ENCODE assay signal across 9 mouse cellular contexts in the genomic region with DNA sequence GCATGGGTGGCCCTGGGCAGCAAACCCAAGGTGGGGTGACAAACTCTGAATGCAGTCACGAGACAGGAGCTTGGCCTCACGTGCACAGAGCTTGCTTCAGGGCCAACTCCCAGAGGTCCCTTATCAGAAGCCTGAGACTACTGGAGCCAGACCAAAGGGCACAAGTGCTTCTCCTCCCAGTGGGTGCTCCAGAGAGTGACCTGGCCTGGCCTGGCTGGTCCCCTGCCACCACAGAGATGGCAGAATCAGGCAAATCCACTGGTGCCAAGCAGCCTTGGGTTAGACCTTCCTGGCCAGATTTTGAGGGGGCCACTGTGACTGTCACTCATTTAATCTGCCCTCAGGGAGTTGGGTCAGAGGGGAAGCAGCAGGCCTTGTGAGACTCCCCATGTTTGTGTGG. TPM values are rescaled to one million over a fixed set of nuclear protein-coding genes. Genes with fewer than 3 reads are reported as not detected.
DNase-seq lines count a peak whose midpoint lies in the region; ATAC-seq and TF ChIP-seq lines count a peak whose summit lies in the region.
"Had no signal": no experiment of that assay in that cellular context is flagged by ENCODE, and none has a peak within 500 bp of the region (broad histone marks: within the 10 kb centered on the region; RNA-seq: fewer than 3 reads in every experiment).

No protein-coding gene starts in this region.

- WGBS in kidney, postnatal 0 days = 62% methylated on average over 2 of the region's 2 CpGs
- WGBS in liver, embryonic 11.5 days = 34% methylated on average over 2 of the region's 2 CpGs
- 77% methylated on average over 2 of the region's 2 CpGs for WGBS in hindbrain, embryonic 14.5 days
- WGBS in forebrain, postnatal 0 days = 81% methylated on average over 2 of the region's 2 CpGs

- H3K4me2 ChIP-seq in kidney, postnatal 0 days (ENCODE audit: low read length) = no peak overlapping the region
- 0 out of 2 replicates have a peak overlapping the region, but pooled peaks have one; percentile 8 for H3K4me2 ChIP-seq in liver, embryonic 11.5 days
- no peak overlapping the region for H3K4me2 ChIP-seq in hindbrain, embryonic 14.5 days (replicated peaks)
- H3K4me2 ChIP-seq in forebrain, postnatal 0 days (ENCODE audit: low read depth) = no peak overlapping the region
- H3K4me2 ChIP-seq: neural tube, embryonic 15.5 days had no signal

- no peaks in the 10 kb centered on the region for H3K27me3 ChIP-seq in kidney, postnatal 0 days (ENCODE audit: insufficient read depth, low read length)
- no peaks in the 10 kb centered on the region for H3K27me3 ChIP-seq in liver, embryonic 11.5 days (replicated peaks; ENCODE audit: control insufficient read depth, insufficient read depth, low read length)
- H3K27me3 ChIP-seq in hindbrain, embryonic 14.5 days (ENCODE audit: control insufficient read depth, insufficient read depth, low read length) = no peaks in the 10 kb centered on the region
- no peaks in the 10 kb centered on the region for H3K27me3 ChIP-seq in forebrain, postnatal 0 days (ENCODE audit: insufficient read depth, low read length)
- H3K27me3 ChIP-seq: neural tube, embryonic 15.5 days had no signal

- no peak overlapping the region for H3K4me3 ChIP-seq in kidney, postnatal 0 days (replicated peaks; ENCODE audit: low read depth, low read length)
- H3K4me3 ChIP-seq in liver, embryonic 11.5 days (ENCODE audit: low read depth, low read length) = no peak overlapping the region
- H3K4me3 ChIP-seq in hindbrain, embryonic 14.5 days (replicated peaks; ENCODE audit: low read length) = no peak overlapping the region
- no peak overlapping the region for H3K4me3 ChIP-seq in forebrain, postnatal 0 days (ENCODE audit: low read depth, low read length)
- H3K4me3 ChIP-seq in layer of hippocampus, adult 2 months = no peak overlapping the region
- H3K4me3 ChIP-seq: neural tube, embryonic 15.5 days had no signal

- TF ChIP-seq CTCF in kidney, postnatal 0 days (IDR thresholded peaks at IDR 0.05; ENCODE audit: low read depth) = no peak
- no peak for TF ChIP-seq CTCF in forebrain, postnatal 0 days (IDR thresholded peaks at IDR 0.05; ENCODE audit: low read depth)
- TF ChIP-seq CTCF in layer of hippocampus, adult 2 months (conservative IDR thresholded peaks at IDR 0.05) = no peak

- no peak overlapping the region for H3K27ac ChIP-seq in kidney, postnatal 0 days
- peak overlapping the region; percentile 75 for H3K27ac ChIP-seq in liver, embryonic 11.5 days (ENCODE audit: low read depth, low read length)
- no peak overlapping the region for H3K27ac ChIP-seq in hindbrain, embryonic 14.5 days
- H3K27ac ChIP-seq in forebrain, postnatal 0 days (ENCODE audit: low read depth, low read length) = no peak overlapping the region
- H3K27ac ChIP-seq in layer of hippocampus, adult 2 months = no peak overlapping the region
- H3K27ac ChIP-seq: neural tube, embryonic 15.5 days had no signal

- ATAC-seq in kidney, postnatal 0 days (replicated peaks; ENCODE audit: low FRiP score, low read depth) = 0 out of 2 replicates have a peak, but pooled peaks have one; percentile 7
- peak; percentile 46 for ATAC-seq in liver, embryonic 11.5 days (replicated peaks; ENCODE audit: low FRiP score)
- no peak for ATAC-seq in hindbrain, embryonic 14.5 days (ENCODE audit: low FRiP score)
- ATAC-seq in forebrain, postnatal 0 days = no peak

- H3K9ac ChIP-seq in kidney, postnatal 0 days (ENCODE audit: low read depth, low read length) = no peak overlapping the region
- H3K9ac ChIP-seq in liver, embryonic 11.5 days (ENCODE audit: low read depth, low read length) = no peak overlapping the region
- no peak overlapping the region for H3K9ac ChIP-seq in hindbrain, embryonic 14.5 days
- H3K9ac ChIP-seq in forebrain, postnatal 0 days = no peak overlapping the region
- H3K9ac ChIP-seq: neural tube, embryonic 15.5 days had no signal

- H3K36me3 ChIP-seq in kidney, postnatal 0 days (ENCODE audit: insufficient read depth, low read length) = no peaks in the 10 kb centered on the region
- H3K36me3 ChIP-seq in liver, embryonic 11.5 days (ENCODE audit: control insufficient read depth, insufficient read depth, low read length) = no peaks in the 10 kb centered on the region
- no peaks in the 10 kb centered on the region for H3K36me3 ChIP-seq in hindbrain, embryonic 14.5 days (replicated peaks; ENCODE audit: control insufficient read depth, insufficient read depth)
- H3K36me3 ChIP-seq in forebrain, postnatal 0 days (ENCODE audit: insufficient read depth) = no peaks in the 10 kb centered on the region
- H3K36me3 ChIP-seq: neural tube, embryonic 15.5 days had no signal

- H3K4me1 ChIP-seq in kidney, postnatal 0 days (replicated peaks; ENCODE audit: insufficient read depth, low read length) = no peaks in the 10 kb centered on the region
- peaks cover 37% of the 10 kb centered on the region for H3K4me1 ChIP-seq in liver, embryonic 11.5 days (replicated peaks; ENCODE audit: control insufficient read depth, insufficient read depth, low read length)
- no peaks in the 10 kb centered on the region for H3K4me1 ChIP-seq in hindbrain, embryonic 14.5 days (replicated peaks; ENCODE audit: control insufficient read depth, insufficient read depth, low read length)
- no peaks in the 10 kb centered on the region for H3K4me1 ChIP-seq in forebrain, postnatal 0 days (ENCODE audit: insufficient read depth)
- H3K4me1 ChIP-seq: neural tube, embryonic 15.5 days had no signal

- no peaks in the 10 kb centered on the region for H3K9me3 ChIP-seq in kidney, postnatal 0 days (replicated peaks; ENCODE audit: low read length)
- no peaks in the 10 kb centered on the region for H3K9me3 ChIP-seq in liver, embryonic 11.5 days (ENCODE audit: control insufficient read depth, low read length)
- H3K9me3 ChIP-seq in hindbrain, embryonic 14.5 days (ENCODE audit: control insufficient read depth, low read length) = no peaks in the 10 kb centered on the region
- H3K9me3 ChIP-seq in forebrain, postnatal 0 days (ENCODE audit: low read length) = no peaks in the 10 kb centered on the region
- H3K9me3 ChIP-seq: neural tube, embryonic 15.5 days had no signal

- DNase-seq in kidney, postnatal 0 days (ENCODE audit: low spot score) = no peak
- no peak for DNase-seq in kidney, postnatal 14 days
- peak; percentile 48 to 59 for DNase-seq in heart, adult 9 months (ENCODE audit: low spot score in 2 of 2)
- no peak for DNase-seq in liver, embryonic 11.5 days (ENCODE audit: low spot score)
- peak; percentile 41 to 65 for DNase-seq in spleen, postnatal 36 days (ENCODE audit: low spot score in 2 of 2)
- DNase-seq in hindbrain, embryonic 14.5 days (ENCODE audit: low spot score) = no peak
- DNase-seq in forebrain, postnatal 0 days = no peak
- no peak for DNase-seq in layer of hippocampus, adult 2 months (ENCODE audit: low spot score in 2 of 2)

RNA-seq across cellular contexts. Expression of gene Asprv1, which starts 8.5 kb away (rescaled TPM):
- polyA plus RNA-seq in kidney, postnatal 0 days (2015; fragmentation: Nextera tagmentation; extraction: Ambion mirVana) = 1.7 and 1.8 TPM in 2 replicates
- 0.19 and 0.36 TPM in 2 replicates for polyA plus RNA-seq in liver, embryonic 11.5 days (2014; fragmentation: Nextera tagmentation; extraction: Ambion mirVana)
- 0.26 and 0.86 TPM in 2 replicates for polyA plus RNA-seq in hindbrain, embryonic 14.5 days (2014; fragmentation: Nextera tagmentation; extraction: Ambion mirVana)
- 1.8 and 3.2 TPM in 2 replicates for total RNA-seq in forebrain, postnatal 0 days (2014; rRNA removed)
- 1.6 TPM in 2 replicates for polyA plus RNA-seq in forebrain, postnatal 0 days (2015; fragmentation: Nextera tagmentation; extraction: Ambion mirVana)
- total RNA-seq in layer of hippocampus, adult 2 months (2021) = 1 to 10 TPM; 1.2 to 1.9 TPM

RNA-seq across cellular contexts. Expression of gene Mxd1, which starts 32.5 kb away (rescaled TPM):
- polyA plus RNA-seq in kidney, postnatal 0 days (2015; fragmentation: Nextera tagmentation; extraction: Ambion mirVana) = 6.4 and 7.7 TPM in 2 replicates
- 11.5 and 13.4 TPM in 2 replicates for polyA plus RNA-seq in liver, embryonic 11.5 days (2014; fragmentation: Nextera tagmentation; extraction: Ambion mirVana)
- polyA plus RNA-seq in hindbrain, embryonic 14.5 days (2014; fragmentation: Nextera tagmentation; extraction: Ambion mirVana) = 16.6 and 19.6 TPM in 2 replicates
- 10.7 and 13.8 TPM in 2 replicates for total RNA-seq in forebrain, postnatal 0 days (2014; rRNA removed)
- 6.9 and 10.0 TPM in 2 replicates for polyA plus RNA-seq in forebrain, postnatal 0 days (2015; fragmentation: Nextera tagmentation; extraction: Ambion mirVana)
- 10 to 100 TPM; 17.9 to 20.7 TPM for total RNA-seq in layer of hippocampus, adult 2 months (2021)

RNA-seq across cellular contexts. Expression of gene Snrnp27, which starts 47.8 kb away (rescaled TPM):
- 120 and 123 TPM in 2 replicates for polyA plus RNA-seq in kidney, postnatal 0 days (2015; fragmentation: Nextera tagmentation; extraction: Ambion mirVana)
- polyA plus RNA-seq in liver, embryonic 11.5 days (2014; fragmentation: Nextera tagmentation; extraction: Ambion mirVana) = 109 and 122 TPM in 2 replicates
- 95.1 and 99.1 TPM in 2 replicates for polyA plus RNA-seq in hindbrain, embryonic 14.5 days (2014; fragmentation: Nextera tagmentation; extraction: Ambion mirVana)
- total RNA-seq in forebrain, postnatal 0 days (2014; rRNA removed) = 62.6 and 77.1 TPM in 2 replicates
- 112 and 129 TPM in 2 replicates for polyA plus RNA-seq in forebrain, postnatal 0 days (2015; fragmentation: Nextera tagmentation; extraction: Ambion mirVana)
- total RNA-seq in layer of hippocampus, adult 2 months (2021) = 10 to 100 TPM; 60.6 to 60.8 TPM

Comparison
In these comparisons a context has a peak if more than half of its experiments do, and no peak if none do; other contexts are left out.
1. ATAC-seq: peak in kidney, postnatal 0 days (single experiment) and liver, embryonic 11.5 days (single experiment); none in hindbrain, embryonic 14.5 days (single experiment) and forebrain, postnatal 0 days (single experiment).
2. DNase-seq: peak in heart, adult 9 months (2 of 2) and spleen, postnatal 36 days (2 of 2); none in kidney, postnatal 0 days (single experiment), kidney, postnatal 14 days (single experiment), liver, embryonic 11.5 days (single experiment), hindbrain, embryonic 14.5 days (single experiment), forebrain, postnatal 0 days (single experiment) and layer of hippocampus, adult 2 months (0 of 2).